In genomic region chr15:8697976-8698375, GRCm38 (mm10) we compare ENCODE assay signal across 29 mouse cellular contexts. TPM values are rescaled to one million over a fixed set of nuclear protein-coding genes. Genes with fewer than 3 reads are reported as not detected.
A peak's percentile ranks its signal among the peaks of the same experiment; 100 is the strongest.
DNase-seq lines count a peak whose midpoint lies in the region; ATAC-seq lines count a peak whose summit lies in the region.
"Had no signal": no experiment of that assay in that cellular context is flagged by ENCODE, and none has a peak within 500 bp of the region (broad histone marks: within the 10 kb centered on the region; RNA-seq: fewer than 3 reads in every experiment).

No protein-coding gene starts in this region.

- no peaks in the 10 kb centered on the region for H3K9me3 ChIP-seq in hindbrain, embryonic 10.5 days
- H3K9me3 ChIP-seq in hindbrain, embryonic 14.5 days (ENCODE audit: control insufficient read depth, low read length), result no peaks in the 10 kb centered on the region
- no peaks in the 10 kb centered on the region for H3K9me3 ChIP-seq in embryonic facial prominence, embryonic 10.5 days
- H3K9me3 ChIP-seq: embryonic facial prominence, embryonic 15.5 days; forebrain, embryonic 13.5 days; heart, embryonic 15.5 days; hindbrain, embryonic 15.5 days; kidney, embryonic 15.5 days; liver, embryonic 15.5 days had no signal

- H3K9ac ChIP-seq in hindbrain, embryonic 14.5 days, result no peak overlapping the region
- H3K9ac ChIP-seq: embryonic facial prominence, embryonic 15.5 days; forebrain, embryonic 13.5 days; heart, embryonic 15.5 days; hindbrain, embryonic 15.5 days; kidney, embryonic 15.5 days; liver, embryonic 15.5 days; lung, embryonic 14.5 days had no signal

- 58% methylated on average over 3 of the region's 3 CpGs for WGBS in hindbrain, embryonic 10.5 days
- 41% methylated on average over 3 of the region's 3 CpGs for WGBS in hindbrain, embryonic 14.5 days
- WGBS in embryonic facial prominence, embryonic 10.5 days, result 35% methylated on average over 3 of the region's 3 CpGs

- H3K36me3 ChIP-seq in hindbrain, embryonic 10.5 days, result peaks cover 8% of the 10 kb centered on the region; the same call in 1 of the 2 replicates
- H3K36me3 ChIP-seq in hindbrain, embryonic 14.5 days (replicated peaks; ENCODE audit: control insufficient read depth, insufficient read depth), result peaks cover 6% of the 10 kb centered on the region; the same call in 1 of the 2 replicates
- H3K36me3 ChIP-seq in embryonic facial prominence, embryonic 10.5 days (replicated peaks), result no peaks in the 10 kb centered on the region
- H3K36me3 ChIP-seq: embryonic facial prominence, embryonic 15.5 days; heart, embryonic 15.5 days; hindbrain, embryonic 15.5 days; kidney, embryonic 15.5 days; liver, embryonic 15.5 days had no signal

- H3K4me3 ChIP-seq in hindbrain, embryonic 10.5 days, result no peak overlapping the region
- H3K4me3 ChIP-seq in hindbrain, embryonic 14.5 days (replicated peaks; ENCODE audit: low read length), result no peak overlapping the region
- no peak overlapping the region for H3K4me3 ChIP-seq in embryonic facial prominence, embryonic 10.5 days
- H3K4me3 ChIP-seq: embryonic facial prominence, embryonic 15.5 days; forebrain, embryonic 13.5 days; gastrocnemius, adult 2 months; heart, embryonic 15.5 days; hindbrain, embryonic 15.5 days; kidney, embryonic 15.5 days; liver, embryonic 15.5 days had no signal

- H3K27ac ChIP-seq in hindbrain, embryonic 10.5 days, result peak overlapping the region; percentile 35; the same call in 1 of the 2 replicates
- no peak overlapping the region for H3K27ac ChIP-seq in hindbrain, embryonic 14.5 days
- peak overlapping the region; percentile 44; the same call in 1 of the 2 replicates for H3K27ac ChIP-seq in embryonic facial prominence, embryonic 10.5 days (replicated peaks)
- H3K27ac ChIP-seq: embryonic facial prominence, embryonic 15.5 days; forebrain, embryonic 13.5 days; gastrocnemius, adult 2 months; heart, embryonic 15.5 days; hindbrain, embryonic 15.5 days; kidney, embryonic 15.5 days; liver, embryonic 15.5 days had no signal

- peak; percentile 53 for DNase-seq in heart, adult 11 months
- no peak for DNase-seq in heart, adult 18-20 months
- no peak for DNase-seq in hindbrain, embryonic 10.5 days (ENCODE audit: low spot score)
- DNase-seq in hindbrain, embryonic 14.5 days (ENCODE audit: low spot score), result no peak
- DNase-seq in ES-CJ7 (ENCODE audit: low read depth, low spot score), result peak; percentile 82
- no peak for DNase-seq in embryonic facial prominence, embryonic 10.5 days (ENCODE audit: low spot score)
- DNase-seq in right cerebral cortex, adult 2 months (ENCODE audit: low spot score in 2 of 2), result no peak
- DNase-seq: adrenal gland, adult 2 months; adrenal gland, postnatal 36 days; cerebellum, adult 2 months; cerebellum, postnatal 14 days; gastrocnemius, adult 2 months; heart, postnatal 36 days; kidney, adult 18-20 months; kidney, postnatal 25 days; left cerebral cortex, postnatal 4 days; lung, embryonic 14.5 days; lung, postnatal 14 days; midbrain, embryonic 14.5 days; right cerebral cortex, postnatal 14 days had no signal

- no peaks in the 10 kb centered on the region for H3K27me3 ChIP-seq in hindbrain, embryonic 10.5 days (ENCODE audit: insufficient read depth, poor library complexity, severe bottlenecking)
- H3K27me3 ChIP-seq in hindbrain, embryonic 14.5 days (ENCODE audit: control insufficient read depth, insufficient read depth, low read length), result no peaks in the 10 kb centered on the region
- H3K27me3 ChIP-seq in embryonic facial prominence, embryonic 10.5 days (replicated peaks; ENCODE audit: low read depth, poor library complexity, severe bottlenecking), result no peaks in the 10 kb centered on the region
- H3K27me3 ChIP-seq: embryonic facial prominence, embryonic 15.5 days; forebrain, embryonic 13.5 days; heart, embryonic 15.5 days; hindbrain, embryonic 15.5 days; kidney, embryonic 15.5 days; liver, embryonic 15.5 days; Patski had no signal

- H3K4me1 ChIP-seq in hindbrain, embryonic 10.5 days (replicated peaks), result 0 out of 2 replicates have a peak, but pooled peaks cover 2% of the 10 kb centered on the region
- no peaks in the 10 kb centered on the region for H3K4me1 ChIP-seq in hindbrain, embryonic 14.5 days (replicated peaks; ENCODE audit: control insufficient read depth, insufficient read depth, low read length)
- peaks cover 14% of the 10 kb centered on the region for H3K4me1 ChIP-seq in embryonic facial prominence, embryonic 10.5 days
- H3K4me1 ChIP-seq: embryonic facial prominence, embryonic 15.5 days; forebrain, embryonic 13.5 days; hindbrain, embryonic 15.5 days; kidney, embryonic 15.5 days; liver, embryonic 15.5 days had no signal

- ATAC-seq in hindbrain, embryonic 14.5 days (ENCODE audit: low FRiP score), result no peak
- ATAC-seq: forebrain, embryonic 13.5 days; inflammation-experienced regulatory T-cells, adult 6 months; Patski had no signal

- no peak overlapping the region for H3K4me2 ChIP-seq in hindbrain, embryonic 14.5 days (replicated peaks)
- H3K4me2 ChIP-seq: embryonic facial prominence, embryonic 15.5 days; forebrain, embryonic 13.5 days; heart, embryonic 15.5 days; hindbrain, embryonic 15.5 days; kidney, embryonic 15.5 days; liver, embryonic 15.5 days; lung, embryonic 14.5 days had no signal

RNA-seq across cellular contexts. Expression of gene Slc1a3, which starts 12.6 kb away (rescaled TPM):
- total RNA-seq in heart, adult 18-20 months (2021), result 1 to 10 TPM; 1.2 to 3.5 TPM
- polyA plus RNA-seq in hindbrain, embryonic 10.5 days (2016; fragmentation: Nextera tagmentation; extraction: Ambion mirVana), result 26.1 and 28.2 TPM in 2 replicates
- polyA plus RNA-seq in hindbrain, embryonic 14.5 days (2014; fragmentation: Nextera tagmentation; extraction: Ambion mirVana), result 242 and 264 TPM in 2 replicates
- polyA plus RNA-seq in embryonic facial prominence, embryonic 10.5 days (2016; fragmentation: Nextera tagmentation; extraction: Ambion mirVana), result 24.2 and 25.7 TPM in 2 replicates
- total RNA-seq: MEL had no signal

Comparison
In these comparisons a context has a peak if more than half of its experiments do, and no peak if none do; other contexts are left out.
1. DNase-seq: peak in heart, adult 11 months (single experiment) and ES-CJ7 (single experiment); none in heart, adult 18-20 months (0 of 2), hindbrain, embryonic 10.5 days (single experiment), hindbrain, embryonic 14.5 days (single experiment), embryonic facial prominence, embryonic 10.5 days (single experiment) and right cerebral cortex, adult 2 months (0 of 2).